Mouse (Mus musculus): ENCODE data around the gene Arpc5l.

Gene Arpc5l

DNA sequence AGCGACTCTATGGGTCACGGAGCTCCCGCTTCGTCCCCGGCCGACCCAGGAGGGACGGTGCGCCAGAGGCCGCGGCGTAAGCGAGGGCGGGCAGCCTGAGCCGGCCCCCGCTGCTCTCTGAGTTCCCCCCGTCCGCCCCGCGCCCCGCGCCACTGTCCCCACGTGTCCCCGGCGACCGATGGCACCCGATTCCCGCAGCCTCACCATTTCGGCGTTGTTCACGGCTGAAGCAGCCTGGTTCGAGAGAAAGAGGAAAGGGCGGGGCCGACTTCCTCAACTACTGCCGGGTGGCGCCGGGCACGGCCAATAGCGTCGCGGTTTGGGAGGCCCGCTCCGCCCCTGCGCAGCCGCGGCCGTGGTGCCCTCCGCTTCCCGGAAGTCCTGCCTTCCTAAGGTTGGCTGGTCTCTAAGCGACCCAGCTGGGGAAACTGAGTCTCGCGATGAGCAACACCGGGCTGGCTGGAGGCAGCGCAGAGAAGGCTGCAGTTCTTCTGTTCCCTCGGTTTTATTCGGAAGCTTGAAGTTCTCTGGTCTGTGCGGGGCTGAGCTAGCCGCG is at the start of gene Arpc5l:
Gene Arpc5l, plus strand, starts transcription at position 469 of the 556 bp plus-strand sequence.
- DNase-seq (ENCODE audit: low read depth, low spot score): peak; percentile 80

- no peak for DNase-seq (ENCODE audit: low read depth, low spot score)
These were observed 49.1 kb upstream of the Arpc5l start for GRCm38 (mm10) chr2:38956062-38956461.

DNA sequence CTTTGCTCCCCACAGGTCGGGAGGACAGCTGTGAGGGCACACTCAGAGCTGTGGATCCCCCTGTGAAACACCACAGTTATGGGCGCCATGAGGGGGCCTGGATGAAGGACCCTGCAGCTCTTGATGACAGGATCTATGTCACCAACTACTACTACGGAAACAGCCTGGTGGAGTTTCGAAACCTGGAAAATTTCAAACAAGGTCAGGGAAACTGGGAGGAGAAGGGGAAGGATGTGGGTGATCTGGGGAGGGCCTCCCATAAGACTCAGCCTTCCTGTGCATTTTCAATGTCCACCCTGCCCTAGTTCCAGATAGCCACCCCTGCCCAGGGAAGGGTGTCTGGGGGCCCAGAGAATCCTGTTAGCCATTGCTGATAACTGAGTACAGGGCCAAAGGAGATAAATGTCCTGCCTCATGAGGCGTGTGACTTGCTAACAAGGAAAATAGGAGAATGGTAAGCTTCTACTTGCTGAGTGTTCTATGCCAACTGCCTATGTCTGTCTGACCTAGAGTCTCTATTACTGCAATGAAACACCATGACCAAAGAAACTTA is 47.4 kb upstream of the Arpc5l start:
- no peak for DNase-seq (ENCODE audit: low read depth, low spot score)

DNA sequence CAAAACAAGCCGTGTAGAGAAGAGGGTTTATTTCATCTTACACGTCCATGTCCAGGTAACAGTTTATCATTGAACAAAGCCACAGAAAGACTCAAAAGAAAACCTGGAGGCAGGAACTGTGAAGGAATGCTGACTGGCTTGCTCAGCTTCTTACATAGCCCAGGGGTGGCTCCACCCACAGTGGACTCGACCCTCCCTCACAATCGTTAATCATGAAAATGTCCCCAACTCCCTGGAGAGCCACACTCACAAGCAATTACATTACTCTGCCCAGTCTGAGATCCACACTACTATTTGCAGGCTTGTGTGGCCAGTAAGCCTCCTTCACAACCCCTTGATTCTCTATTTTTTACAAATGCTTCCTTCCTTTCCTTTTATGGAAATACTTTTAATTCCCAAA is 41.0 kb upstream of the Arpc5l start:
- DNase-seq (ENCODE audit: low read depth, low spot score): no peak

DNA sequence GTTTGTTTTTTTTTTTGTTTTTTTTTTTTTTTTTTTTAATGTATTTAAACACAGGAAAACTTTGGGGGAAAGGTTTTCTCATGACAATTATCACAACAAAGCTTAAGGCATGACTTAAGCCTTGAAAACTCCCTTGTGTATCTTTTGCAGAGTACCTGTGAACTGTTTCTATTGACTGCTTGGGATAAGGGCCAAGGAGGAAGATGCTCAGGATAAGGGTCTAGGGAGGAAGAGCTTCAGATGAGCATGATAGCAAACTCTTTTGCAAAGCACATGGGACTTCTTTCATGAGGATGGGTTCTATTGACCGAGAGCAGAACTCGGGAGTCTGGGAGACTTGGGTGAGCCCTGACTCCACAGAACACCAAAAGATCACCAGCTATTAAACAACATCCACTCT is 35.5 kb upstream of the Arpc5l start:
- DNase-seq (ENCODE audit: low read depth, low spot score): no peak

DNA sequence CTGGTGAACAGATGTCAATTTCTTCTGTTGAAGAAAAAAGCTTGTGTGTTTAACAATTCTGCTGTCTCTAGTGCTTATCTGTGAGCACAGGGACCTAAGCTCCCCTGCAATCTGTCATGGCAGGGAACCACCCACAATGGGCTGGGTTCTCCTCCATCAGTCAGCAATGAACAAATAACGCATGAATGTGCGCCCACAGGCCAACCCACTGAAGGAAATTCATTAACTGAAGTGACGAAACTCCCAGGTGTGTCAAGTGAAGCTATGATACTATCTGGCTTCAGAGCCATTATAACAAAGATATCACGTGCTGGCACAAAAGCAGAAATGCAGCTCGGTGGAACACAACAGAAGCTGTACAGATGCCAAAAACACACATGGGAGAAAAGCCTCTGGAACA is 35.1 kb upstream of the Arpc5l start:
- DNase-seq (ENCODE audit: low read depth, low spot score): no peak

GRCm38 (mm10) chr2:38973223-38973622 is 31.9 kb upstream of the Arpc5l start:
- no peak for DNase-seq (ENCODE audit: low read depth, low spot score)

DNA sequence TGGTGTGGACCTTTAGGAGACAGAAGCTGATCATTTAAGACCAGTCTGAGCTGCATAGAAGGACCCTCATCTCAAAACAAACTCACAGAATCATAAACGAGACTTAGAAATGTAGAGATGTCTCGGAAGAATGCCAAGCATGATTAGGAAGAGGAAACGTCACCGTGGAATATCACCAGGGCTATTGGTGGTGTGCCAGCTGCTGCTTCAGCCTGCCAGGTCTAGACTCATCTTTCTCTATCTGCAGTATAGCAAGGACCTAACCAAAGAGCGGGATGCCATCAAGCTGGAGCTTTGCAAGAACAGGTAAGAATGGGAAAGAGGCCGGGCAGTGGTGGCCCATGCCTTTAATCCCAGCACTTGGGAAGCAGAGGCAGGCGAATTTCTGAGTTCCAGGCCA is 31.4 kb upstream of the Arpc5l start:
- DNase-seq (ENCODE audit: low read depth, low spot score): no peak

DNA sequence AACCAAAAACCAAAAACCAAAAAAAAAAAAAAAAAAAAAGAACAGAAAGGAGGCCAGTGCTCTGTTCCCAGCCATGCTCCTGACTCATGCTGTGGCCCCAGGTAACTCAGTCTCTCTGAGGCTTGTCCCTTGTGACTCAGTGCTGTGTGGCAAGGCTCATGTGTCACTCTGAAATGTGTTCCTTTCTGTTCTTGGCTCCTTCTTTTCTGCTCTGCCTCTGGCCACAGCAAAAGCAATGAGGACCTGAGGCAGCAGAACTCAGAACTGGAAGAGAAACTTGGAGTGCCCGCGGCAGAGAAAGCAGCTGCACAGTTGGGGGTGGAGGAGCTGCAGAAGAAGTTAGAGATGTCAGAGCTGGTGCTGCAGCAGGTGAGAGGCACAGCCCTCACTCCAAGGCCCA is 31.0 kb upstream of the Arpc5l start:
- no peak for DNase-seq (ENCODE audit: low read depth, low spot score)

GRCm38 (mm10) chr2:38975181-38975580 is 30.0 kb upstream of the Arpc5l start:
- DNase-seq (ENCODE audit: low read depth, low spot score): no peak

DNA sequence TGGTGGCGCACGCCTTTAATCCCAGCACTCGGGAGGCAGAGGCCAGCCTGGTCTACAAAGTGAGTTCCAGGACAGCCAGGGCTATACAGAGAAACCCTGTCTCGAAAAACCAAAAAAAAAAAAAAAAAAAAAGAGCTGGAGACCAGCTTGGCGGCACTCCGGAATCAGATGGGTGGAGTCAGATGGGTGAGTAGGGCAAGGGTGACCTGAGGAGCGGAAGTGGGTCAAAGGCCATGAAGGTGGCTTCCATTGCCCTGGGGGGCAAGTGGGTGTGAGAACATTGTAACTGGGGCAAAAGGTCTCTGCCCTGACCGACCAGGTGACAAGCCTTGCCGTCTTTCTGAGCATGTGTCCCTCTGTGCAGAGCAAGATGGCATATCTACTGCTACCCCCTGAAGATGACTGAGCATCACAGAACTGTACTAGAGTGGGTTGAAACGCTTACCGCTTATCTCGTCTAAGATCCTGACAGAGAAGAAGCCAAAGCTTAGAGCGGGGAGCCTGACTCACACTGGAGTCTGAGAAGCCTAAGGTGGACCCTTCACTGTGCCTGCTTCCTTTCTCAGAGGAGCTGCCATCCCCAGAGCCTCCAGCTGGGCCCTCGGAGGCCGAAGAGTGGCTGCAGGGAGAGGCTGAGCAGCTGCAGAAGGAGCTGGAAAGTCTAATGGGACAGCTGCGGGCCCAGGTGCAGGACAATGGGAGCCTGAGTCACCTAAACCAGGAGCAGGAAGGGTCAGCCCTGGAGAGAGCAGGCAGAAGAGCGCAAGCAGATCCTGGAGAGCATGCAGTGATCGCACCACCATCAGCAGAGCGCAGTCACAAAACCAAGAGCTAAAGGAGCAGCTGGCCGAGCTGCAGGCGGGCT is 29.0 kb upstream of the Arpc5l start:
- DNase-seq (ENCODE audit: low read depth, low spot score): no peak

GRCm38 (mm10) chr2:38977837-38978236 is 27.3 kb upstream of the Arpc5l start:
- no peak for DNase-seq (ENCODE audit: low read depth, low spot score)

DNA sequence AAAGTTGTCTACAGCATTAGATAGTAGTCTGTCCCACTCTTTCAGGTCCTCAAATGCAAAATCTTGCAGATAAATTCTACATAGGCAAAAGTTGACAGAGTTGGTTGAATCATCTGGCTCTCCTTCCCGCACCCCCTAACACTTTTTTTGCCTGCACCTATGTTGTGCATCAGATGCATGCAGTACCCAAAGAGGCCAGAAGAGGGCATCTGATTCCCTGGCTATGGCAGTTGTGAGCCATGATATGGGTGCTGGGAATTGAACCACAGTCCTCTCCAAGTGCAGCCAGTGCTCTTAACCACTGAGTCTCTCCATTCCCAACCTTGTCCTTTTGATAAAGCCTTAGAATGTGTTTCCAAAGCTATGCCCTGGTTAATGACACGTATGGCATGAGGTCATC is 21.7 kb upstream of the Arpc5l start:
- DNase-seq (ENCODE audit: low read depth, low spot score): no peak

DNA sequence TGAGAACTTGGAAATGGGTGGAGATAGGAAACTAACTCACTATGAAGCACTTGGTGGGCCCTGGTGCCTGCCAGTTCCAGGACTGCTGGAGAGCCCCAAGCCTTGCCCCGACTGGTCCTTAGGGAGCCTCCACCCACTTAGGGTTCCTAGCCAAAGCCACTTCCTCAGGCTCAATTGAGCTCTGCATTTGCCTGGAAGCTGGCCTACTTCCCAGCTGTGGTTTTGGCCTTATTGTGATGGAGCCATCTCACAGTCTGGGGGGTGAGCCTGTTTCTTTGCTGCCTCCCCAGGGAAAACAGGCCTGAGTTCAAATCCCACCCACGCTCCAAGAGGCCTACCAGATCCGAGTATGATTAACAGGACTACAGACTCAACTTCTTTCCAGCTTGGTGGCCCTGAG is 18.6 kb upstream of the Arpc5l start:
- DNase-seq (ENCODE audit: low read depth, low spot score): no peak

GRCm38 (mm10) chr2:38987371-38987770 is 17.8 kb upstream of the Arpc5l start:
- no peak for DNase-seq (ENCODE audit: low read depth, low spot score)

- no peak for DNase-seq (ENCODE audit: low read depth, low spot score)
These were observed 17.2 kb upstream of the Arpc5l start for GRCm38 (mm10) chr2:38987803-38988510.

DNA sequence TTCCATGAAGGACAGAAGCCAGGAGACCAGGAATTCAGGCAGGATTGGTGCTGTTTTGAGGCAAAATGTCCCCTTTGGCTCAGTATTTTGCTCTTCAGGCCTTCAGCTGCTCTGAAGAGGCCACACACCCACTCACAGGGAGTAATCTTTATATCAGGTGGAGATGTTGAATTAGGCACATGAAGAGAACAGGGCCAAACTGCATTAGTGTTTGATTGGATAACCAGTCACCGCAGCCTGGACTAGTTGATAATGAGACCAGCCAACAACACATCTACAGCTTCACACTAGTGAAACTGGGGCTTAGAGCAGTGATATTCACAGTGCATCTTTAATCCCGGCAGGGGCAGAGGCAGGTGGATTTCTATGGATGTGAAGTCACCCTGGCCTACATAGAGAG is 16.2 kb upstream of the Arpc5l start:
- no peak for DNase-seq (ENCODE audit: low read depth, low spot score)

DNA sequence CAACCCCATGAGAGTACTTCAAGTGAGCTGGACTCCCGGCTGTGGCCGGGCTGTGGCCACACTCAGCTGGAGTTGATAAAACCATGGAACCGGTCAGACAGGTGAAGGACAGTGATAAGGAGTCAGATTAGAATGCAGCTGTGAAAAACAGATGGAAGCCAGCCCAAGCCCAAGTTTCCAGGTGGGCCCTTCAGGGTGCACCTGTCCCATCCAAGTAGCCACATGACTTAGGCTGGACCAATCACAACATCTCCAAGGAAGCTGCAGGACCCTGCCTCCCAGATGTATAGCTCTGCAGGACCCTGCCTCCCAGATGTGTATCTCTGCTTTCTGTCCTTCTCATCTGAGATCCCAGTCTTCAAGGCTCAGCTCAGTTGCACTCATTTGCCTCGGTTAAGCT is 13.1 kb upstream of the Arpc5l start:
- DNase-seq (ENCODE audit: low read depth, low spot score): no peak

GRCm38 (mm10) chr2:38992452-38992851 is 12.7 kb upstream of the Arpc5l start:
- no peak for DNase-seq (ENCODE audit: low read depth, low spot score)

DNA sequence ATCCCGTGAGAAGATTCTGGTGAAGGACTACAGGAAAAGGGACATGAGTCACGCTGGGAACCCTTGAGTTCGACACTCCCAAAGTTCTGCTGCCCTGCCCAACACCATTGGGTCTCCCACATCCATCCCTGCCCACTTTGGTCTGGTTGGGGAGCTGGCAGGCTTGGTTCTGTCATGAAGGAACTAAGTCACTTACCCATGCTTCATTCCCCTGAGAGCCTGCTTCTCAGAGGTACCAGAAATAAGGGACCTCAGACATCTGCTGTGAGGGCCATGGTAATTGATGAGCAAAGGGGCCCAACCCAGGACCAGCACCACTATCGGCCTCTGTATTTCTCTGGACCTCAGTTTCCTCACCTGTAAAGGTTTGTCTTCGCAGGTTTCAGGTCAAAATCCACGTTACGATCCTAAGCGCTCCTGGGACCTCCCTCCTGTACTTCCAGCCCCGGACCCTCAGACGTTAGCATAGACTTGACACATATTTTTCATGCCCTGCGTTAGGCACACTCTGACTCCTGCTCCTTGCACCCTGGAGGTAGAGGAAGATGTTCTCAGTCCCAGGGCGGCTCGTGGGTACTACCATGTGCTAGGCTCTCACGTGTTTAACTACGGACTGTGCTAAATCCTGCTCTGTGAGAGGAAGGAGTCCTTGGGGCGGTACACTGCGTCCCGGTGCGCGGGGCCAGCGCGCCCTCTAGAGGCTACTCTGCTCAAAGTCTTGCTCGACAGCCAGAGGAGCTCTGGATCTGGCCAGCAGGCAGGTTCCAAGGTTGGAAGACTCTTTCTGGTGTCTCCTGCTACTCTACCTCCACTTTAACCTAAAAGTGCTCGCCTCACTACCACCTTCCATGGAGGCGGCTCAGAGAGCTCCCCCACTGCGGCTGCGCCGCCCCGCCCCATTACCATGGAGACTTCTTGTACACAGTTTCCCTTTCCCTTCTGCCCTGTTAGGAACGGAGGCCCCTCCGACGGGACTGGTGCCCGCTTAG is 7.5 kb upstream of the Arpc5l start, which contains the start of gene Wdr38:
Gene Wdr38, plus strand, starts transcription at position 91 of the 989 bp plus-strand sequence.
- peak; percentile 75 for DNase-seq (ENCODE audit: low read depth, low spot score)

- DNase-seq (ENCODE audit: low read depth, low spot score): no peak
These were observed 5.8 kb upstream of the Arpc5l start for GRCm38 (mm10) chr2:38999381-38999780.

Measured in retina, postnatal 7 days (tissue).